Mouse (Mus musculus): ENCODE data around the gene Uchl1.
A peak's percentile ranks its signal among the peaks of the same experiment; 100 is the strongest.

Gene Uchl1

DNA sequence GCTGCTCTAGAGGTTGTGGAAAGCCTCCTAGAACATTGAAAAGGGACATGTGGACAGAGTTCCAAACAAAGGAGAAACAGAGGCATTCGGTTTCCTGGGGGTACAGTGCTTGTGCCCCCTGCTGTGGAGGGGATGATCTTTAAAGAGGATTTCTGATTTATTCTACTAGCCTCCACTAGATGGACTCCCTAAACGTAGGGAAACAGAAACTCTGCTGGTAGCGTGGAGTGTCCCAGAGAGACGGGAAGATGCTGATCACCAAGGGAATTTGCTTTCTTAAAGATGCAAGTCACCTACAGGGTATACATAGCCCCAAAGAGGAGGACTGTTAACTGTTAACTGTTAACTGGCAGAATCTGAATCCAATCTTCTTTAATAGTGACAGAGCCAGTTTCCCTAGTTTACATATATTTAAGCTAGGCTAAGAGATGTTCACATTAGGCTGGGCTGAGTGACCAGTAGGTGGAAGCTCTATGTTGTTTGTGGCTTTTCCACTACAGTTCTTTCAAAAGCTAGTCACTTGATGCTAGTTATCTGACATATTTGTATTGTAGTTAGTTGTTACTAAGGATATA, 34.6 kb downstream of the Uchl1 start:
- DNase-seq = no peak

DNA sequence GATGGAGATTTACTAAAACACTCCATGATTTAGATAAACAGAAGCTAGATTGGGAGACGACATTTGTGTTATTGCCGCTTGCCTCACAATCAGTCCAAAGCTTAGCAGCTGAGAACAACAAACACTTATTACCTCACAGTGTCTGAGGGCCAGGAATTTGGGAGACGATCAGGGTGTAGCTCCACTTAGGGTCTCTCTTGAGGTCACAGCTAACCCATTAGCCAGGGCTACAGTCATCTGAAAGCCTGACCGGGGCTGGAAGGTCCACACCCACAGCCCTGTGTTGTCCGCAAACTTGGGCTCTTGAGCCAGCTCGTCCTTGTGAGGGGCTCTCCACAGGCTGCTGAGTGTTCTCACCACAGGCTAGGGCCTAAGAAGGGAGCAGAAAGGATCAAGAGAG, 36.9 kb downstream of the Uchl1 start:
- no peak for DNase-seq

GRCm38 (mm10) chr5:66715498-66715931, 39.6 kb downstream of the Uchl1 start:
- no peak for DNase-seq

- DNase-seq = no peak
Observed at GRCm38 (mm10) chr5:66717931-66718330, 42.0 kb downstream of the Uchl1 start.

DNA sequence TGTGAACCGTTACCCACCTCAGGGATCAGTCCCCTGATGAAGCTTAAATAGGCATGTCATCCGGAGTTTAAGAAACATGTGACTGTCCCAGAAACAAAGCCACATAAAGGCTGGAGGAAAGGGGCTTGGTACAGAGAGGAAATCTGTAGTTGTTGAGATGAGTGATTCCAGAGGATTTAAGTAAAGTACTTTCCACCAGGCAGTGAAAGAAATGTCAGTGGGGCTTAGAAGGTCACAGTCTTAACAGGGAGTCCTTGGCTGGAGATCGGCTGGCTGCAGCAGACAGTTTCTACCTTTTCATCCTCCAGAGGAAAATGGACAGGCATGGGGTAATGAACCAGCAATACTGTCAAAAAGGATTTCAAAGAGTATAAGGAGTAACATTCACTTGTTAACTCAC, 42.5 kb downstream of the Uchl1 start:
- no peak for DNase-seq

GRCm38 (mm10) chr5:66718880-66719279, 43.0 kb downstream of the Uchl1 start:
- DNase-seq = no peak

GRCm38 (mm10) chr5:66720921-66721320, 45.0 kb downstream of the Uchl1 start:
- no peak for DNase-seq

DNA sequence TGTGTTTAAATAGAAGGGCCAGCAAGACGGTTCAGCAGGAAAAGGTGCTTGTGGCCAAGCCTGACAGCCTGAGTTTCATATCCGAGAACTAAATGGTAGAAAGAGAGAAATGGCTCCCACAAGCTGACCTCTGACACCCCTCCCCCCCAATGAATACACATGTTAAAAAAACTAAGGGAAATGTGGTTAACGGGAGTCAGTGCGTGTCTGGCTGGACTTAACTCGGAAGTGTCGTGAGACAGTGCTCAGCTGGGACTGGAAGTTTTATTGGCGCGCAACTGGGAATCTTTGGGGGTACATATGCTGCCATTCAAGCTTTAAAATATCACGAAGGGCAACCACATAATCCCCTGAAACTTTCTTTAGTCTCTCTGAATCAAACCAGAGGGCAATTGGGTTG, 46.7 kb downstream of the Uchl1 start:
- no peak for DNase-seq

- no peak for DNase-seq
Observed at GRCm38 (mm10) chr5:66723037-66723436, 47.1 kb downstream of the Uchl1 start.

GRCm38 (mm10) chr5:66723626-66724025, 47.7 kb downstream of the Uchl1 start:
- no peak for DNase-seq

GRCm38 (mm10) chr5:66729306-66729705, 53.4 kb downstream of the Uchl1 start:
- no peak for DNase-seq

DNA sequence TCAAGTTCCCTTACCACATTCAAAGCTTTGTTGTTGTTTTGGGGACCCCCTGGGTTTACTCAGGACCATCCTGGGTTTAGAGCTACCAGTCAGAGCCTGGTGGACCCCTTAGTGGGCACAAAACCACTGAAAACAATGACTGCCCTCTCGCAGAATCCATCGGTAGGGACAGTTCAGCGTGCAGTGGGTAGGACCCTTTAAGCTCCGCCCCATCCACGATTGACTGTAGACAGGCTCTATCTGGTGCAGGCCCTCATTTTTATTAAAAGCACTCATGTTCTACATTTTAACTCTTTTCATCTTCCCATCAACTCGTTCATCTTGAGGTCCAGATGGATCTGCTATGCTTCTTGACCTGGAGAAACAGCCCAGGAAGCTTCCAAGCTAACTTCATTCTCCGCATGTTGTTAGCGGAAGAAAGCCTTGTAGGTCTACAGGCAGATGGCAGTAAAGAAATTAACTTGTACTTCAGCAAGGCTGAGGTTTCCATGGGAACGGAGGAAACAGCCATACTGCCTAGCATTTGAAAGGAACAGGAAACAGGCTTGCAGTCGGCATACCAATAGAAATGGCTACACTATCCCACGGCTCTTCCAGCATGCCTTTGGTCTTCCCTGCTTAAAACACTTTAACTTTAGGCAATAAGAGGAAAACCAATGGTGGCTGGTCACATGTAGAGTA, 54.9 kb downstream of the Uchl1 start:
- DNase-seq = peak; percentile 82

- DNase-seq = no peak
Observed at GRCm38 (mm10) chr5:66731302-66731697, 55.4 kb downstream of the Uchl1 start.

GRCm38 (mm10) chr5:66733556-66733955, 57.7 kb downstream of the Uchl1 start:
- no peak for DNase-seq
